Mouse (Mus musculus): Measurements from ENCODE around the gene Sdf4.

GRCm38 (mm10) chr4:155992241-155992905 lies at the start of gene Sdf4, which contains the start of gene B3galt6:
- TF ChIP-seq GATA1 (IDR thresholded peaks at IDR 0.05; ENCODE audit: borderline replicate concordance, low read length), result no peak
- no peak for TF ChIP-seq FLI1 (IDR thresholded peaks at IDR 0.05; ENCODE audit: low read length)

Measured in megakaryocyte, embryonic 14.5 days (primary cell).